Mouse (Mus musculus): ENCODE data around the gene Josd1.

Gene Josd1

DNA sequence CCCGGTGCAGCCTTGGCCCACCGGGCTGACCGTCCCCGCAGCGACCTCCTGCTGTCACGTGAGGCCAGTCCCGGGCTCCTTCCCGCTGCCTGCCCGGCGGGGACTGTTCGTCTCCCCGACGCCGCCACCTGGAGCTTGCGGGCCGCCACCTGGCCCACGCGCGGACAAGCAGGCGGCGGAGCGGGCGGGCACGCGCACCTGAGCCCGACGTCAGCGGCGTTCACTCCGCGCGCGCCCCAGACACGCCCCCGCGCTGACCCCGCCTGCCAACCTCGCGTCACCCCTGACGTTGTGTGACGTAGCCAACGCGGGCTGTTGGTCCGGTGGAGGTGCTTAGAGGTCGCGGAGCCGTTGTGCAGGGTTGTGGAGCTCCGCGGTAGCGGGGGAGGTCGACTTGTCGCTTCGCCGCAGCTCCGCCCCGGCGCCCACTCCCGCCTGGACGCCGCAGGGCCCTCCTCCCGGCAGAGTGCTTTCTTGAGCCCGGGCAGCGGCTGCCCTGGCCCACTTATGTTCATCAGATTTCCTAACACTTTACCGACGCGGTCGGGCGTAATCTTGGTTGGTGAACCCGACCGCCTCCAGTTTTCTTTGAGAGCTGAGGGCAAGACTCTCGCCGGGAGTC is at the start of gene Josd1:
Gene Josd1, minus strand, starts transcription at position 274 of the 622 bp plus-strand sequence.
- peak; percentile 94 for DNase-seq (ENCODE audit: low read depth, low spot score)

DNA sequence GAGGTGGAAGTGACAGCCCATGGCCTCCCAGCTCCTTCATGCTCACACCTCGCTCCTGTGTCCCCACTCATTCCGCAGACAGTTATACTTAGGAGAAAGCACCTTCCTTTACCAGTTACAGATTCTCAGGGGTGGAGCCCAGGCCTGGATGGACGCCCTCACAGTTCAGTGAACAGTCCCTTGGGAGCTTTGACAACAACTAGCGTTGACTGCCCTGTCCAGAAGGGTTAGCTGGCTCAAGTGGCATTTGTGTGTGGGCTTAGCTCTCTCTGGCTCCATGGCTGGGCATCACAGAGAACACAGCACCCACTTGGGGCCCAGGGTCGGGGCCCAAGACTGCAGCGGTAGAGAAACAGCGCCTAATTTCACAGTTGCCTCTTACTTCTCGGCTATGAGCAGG is 46.6 kb upstream of the Josd1 start:
- DNase-seq (ENCODE audit: low read depth, low spot score) = no peak

DNA sequence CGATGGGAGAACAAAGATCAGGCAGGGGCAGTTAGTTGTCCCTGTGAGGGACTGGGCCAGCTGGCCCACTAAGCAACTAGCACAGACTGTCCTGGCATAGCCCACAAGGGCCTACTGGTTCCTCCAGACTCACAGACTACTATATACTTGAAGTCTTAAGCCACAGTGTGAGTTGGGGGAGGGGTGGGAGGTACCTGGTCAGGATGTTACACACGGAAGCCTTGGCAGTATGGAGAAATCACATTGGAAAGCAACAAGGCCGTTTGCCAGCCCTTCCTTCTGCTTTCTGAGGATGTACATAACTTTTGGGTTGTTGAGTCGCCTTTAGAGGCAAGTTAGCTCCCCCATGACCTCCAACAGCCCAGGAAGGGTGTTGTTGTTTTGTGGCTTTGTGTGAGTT is 45.9 kb upstream of the Josd1 start:
- no peak for DNase-seq (ENCODE audit: low read depth, low spot score)

DNA sequence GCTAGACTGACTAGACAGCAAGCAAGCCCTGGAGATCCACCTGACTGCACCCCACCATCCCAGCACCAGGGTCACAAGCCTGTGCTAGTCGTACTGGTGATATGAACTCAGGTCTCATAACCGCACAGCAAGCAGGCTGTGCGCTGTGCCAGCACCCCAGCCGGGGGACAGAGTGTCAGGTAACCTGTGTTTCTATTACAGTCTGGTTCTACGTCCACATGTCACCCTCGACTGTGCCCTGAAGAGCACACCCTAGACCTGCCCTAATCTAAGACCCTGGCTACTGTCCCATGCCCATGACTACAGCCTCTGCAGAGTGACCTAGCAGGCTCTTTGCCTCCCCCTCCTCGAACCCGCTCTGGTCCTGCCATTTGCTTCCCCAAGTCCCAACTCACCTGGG is 45.5 kb upstream of the Josd1 start:
- DNase-seq (ENCODE audit: low read depth, low spot score) = no peak

DNA sequence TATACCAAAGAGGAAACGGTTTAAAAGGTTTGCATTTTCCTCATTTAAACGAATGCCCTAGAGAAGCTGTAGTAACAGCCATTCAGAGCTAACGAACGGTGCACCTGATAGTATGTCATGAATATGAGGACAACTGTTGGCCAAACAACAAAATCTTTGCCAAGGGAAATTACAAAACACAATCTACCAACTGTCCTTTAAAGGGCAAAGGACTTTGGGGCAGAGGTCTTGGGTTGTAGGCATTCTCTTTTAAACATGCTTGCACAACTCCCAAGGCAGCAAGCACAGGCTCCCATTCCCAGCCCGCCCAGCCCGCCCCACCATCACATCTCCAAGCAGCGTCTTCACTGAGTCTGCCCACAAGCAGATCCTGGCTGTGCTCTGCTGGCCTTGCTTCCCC is 43.8 kb upstream of the Josd1 start:
- no peak for DNase-seq (ENCODE audit: low read depth, low spot score)

DNA sequence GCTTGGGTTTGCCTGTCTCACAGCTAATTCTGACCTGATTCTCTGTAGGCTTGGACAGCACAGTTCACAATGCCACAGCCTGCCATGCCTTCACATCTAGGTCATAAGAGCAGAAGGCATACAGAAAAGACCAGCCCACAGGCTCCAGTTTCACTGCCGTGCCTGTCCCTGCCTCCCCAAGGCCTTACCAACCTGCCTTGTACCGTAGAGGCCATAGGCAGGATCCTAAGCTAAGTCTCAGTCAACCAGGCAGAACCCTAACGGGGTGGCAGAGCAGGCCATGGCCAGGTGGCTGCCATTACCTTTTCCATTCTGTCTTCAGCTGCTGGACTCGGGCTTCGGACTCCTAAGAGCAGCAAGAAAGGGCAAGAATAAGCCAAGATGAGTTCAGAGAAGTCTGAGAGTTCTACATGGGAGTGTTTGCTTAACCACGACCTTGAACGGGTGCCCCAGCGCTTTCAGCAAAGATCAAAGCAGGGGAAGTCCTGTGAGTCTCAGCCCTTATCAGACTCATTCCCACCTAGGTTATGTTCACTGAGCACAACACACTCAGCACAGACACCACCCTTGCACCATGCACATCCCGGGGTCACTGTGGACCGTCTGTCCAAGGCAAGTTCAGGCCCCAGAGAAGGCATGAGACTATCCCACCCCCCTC is 41.1 kb upstream of the Josd1 start:
- no peak for DNase-seq (ENCODE audit: low read depth, low spot score)

DNA sequence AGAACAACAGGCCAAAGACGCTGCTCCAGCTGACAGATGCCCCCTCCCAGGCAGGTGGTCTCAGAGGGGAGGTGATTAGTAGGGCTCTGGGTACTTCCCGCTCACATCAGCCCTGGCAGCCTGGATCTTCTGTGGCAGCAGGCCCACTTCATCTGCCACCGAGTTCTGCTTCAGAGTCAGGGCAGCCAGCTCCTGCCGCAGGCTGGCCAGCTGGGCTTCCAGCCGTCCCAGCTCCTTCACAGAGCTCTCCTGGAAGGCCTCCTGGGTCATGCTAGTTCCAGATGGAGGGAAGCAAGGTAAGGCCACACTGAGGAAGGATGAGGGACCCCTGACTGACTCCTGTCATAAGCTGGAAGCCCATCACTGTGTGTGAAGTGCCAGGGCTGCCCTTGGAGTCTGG is 40.6 kb upstream of the Josd1 start:
- no peak for DNase-seq (ENCODE audit: low read depth, low spot score)

DNA sequence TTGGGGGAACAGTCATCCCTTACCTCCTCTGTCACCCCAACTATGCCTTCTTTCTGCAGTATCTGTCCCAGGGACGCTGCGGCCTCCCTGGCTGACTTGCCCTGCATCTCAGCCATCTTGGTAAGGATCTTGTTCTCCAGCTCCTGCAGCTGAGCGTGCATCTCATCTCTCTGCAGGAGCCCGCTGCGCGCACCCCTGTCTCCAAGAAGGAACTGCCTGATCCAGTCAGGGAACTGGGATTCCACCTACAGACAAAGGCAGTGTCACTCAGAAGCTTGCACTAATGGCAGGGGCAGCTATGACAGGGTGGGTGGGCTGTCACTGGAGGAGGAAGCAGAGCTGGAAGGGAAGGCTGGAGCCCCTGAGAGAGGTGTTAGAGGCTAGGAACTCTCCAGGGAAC is 40.1 kb upstream of the Josd1 start:
- no peak for DNase-seq (ENCODE audit: low read depth, low spot score)

DNA sequence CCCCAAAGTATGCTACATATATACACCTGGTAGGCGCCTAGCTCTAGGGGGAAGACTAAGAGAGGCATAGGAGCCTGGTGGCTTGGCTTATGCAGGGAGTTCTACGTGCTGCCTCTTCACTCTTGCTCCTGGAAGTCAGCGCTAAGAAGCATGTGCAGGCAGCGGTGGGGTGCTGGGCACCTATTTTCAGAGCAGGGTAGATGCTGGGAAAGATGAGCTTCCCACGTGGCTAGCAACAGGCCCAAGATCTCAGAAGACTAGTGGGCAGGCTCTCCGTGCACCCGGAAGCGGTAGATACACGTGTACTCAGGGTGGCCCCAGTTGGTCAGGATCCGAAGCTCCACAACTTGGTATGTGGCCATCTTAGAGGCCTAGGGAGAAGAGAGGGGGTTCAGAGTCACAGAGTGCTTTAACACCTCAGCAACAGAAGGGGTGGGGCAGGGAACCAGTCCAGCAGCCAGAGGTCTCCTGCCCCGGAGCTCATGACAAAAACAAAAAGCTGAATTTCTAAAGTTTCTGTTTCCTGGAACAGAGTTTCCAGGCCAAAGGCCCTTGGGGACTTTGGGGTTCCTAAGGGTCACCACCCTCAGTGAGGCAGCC is 37.6 kb upstream of the Josd1 start:
- no peak for DNase-seq (ENCODE audit: low read depth, low spot score)

DNA sequence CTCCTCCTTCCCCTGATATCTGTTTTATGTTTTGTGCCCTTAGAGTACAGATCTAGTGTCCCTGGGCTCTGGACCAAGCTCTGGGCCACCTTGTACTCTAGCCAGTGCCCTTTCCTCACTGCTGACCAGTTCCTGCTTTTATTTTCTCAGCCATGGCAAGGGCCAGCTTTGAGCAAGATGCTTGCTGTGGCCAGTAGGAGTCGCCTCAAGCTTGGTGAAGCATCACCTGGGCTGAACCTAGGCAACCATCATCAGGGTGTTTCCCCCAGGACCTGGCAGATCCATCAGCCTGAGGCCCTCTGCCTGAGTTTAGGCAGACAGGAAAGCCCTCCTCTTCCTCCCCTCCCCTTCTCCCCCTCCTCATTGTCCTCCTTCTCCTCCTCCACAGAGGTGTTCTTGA is 35.7 kb upstream of the Josd1 start:
- peak; percentile 16 for DNase-seq (ENCODE audit: low read depth, low spot score)

DNA sequence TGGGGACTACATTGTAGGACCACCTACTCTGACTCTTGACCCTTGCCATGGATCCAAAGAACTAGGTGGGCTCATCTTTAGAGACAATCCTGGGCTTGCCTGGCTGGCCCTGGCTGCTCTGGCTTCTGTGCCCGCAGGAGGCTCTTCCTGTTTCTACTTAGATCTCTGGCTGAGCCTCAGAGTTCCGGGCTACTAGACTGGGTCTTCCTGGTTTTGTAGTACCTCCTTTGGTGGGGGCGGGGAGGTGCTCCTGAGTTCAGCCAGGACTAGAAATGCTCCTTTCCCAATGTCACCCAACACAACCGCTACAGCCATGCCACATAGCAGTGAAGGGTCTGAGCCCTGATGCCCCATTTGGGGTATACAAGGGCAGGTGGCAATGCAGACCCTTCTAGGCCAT is 33.1 kb upstream of the Josd1 start:
- DNase-seq (ENCODE audit: low read depth, low spot score) = no peak

DNA sequence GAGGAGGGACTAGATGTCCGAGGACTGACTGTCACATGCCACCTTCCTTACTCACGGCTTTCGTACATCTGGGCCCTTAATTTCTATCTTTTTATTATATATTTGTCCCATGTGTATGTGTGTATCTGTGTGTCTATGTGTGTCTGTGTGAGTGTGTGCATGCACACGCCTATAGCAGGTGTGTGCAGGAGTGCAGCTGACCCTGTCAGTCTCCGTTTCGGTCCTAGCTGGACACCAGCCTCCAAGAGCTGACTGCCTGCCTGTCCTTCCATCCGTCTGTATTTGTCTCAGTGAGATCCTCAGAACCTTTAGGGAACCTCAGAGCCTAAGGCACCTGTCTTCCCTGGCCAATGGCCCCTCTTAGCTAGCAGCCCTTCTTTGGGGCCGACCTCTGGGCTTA is 32.5 kb upstream of the Josd1 start:
- DNase-seq (ENCODE audit: low read depth, low spot score) = no peak

DNA sequence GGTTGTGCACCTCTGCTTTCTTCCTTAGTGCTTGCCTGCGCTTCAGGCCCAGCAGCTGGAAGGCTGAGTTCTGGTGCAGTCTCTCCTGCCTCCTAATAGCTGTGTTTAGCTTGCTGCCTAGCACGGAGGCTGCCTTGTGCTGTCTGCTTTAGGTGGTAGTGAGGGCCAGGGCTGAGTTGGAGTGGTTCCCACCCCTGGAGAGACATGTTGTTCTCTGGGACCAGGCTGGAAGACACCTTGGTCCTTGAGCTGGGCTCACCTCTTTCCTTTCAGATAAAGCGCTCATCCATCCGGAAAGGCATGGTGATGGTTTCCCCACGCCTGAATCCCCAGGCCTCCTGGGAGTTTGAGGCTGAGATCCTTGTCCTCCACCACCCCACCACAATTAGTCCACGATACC is 29.0 kb upstream of the Josd1 start:
- no peak for DNase-seq (ENCODE audit: low read depth, low spot score)

DNA sequence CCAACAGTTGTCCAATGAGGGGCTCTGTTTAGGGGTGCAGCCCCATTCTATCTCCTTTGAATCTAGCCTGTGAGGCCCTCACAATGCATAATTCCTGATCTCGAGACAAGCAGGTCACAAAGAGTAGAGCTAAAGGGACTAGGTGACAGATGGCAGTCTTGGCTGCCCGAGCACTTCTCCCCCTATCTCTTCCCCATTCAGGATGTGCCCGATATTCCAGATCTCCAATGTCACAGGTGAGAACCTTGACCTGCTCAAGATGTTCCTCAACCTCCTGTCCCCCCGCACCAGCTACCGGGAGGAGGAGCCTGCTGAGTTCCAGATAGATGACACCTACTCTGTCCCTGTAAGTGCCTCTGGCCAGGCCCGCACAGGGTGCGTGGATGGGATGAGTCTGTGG is 27.9 kb upstream of the Josd1 start:
- no peak for DNase-seq (ENCODE audit: low read depth, low spot score)

DNA sequence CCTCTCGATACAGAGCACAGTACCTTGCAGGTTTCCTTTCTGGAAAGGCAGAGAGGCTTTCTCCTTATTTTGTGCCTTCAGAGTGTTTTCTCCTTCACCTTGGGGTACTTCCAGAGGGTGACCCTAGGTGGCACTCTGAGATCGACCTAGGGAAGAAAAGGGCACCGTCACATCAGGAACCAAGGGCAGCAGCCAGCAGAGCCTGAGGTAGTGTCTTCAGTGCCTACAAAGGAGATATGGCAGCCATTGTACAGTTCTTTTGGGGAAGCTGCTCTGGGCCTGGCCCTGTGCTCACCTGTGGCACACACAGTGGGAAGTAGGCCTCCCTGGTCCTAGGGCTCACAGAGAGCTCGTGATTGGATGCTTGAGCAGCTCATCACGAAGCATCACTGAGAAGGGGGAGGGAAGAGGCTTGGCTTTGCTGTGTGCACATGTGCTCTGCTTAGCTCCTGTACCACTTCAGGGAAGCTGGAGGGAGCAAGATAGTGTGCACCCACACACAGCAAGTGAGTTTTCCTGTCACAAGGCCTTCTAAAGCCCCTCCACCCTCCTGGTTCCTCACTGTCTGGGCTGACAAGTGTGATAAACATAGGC is 20.6 kb upstream of the Josd1 start:
- DNase-seq (ENCODE audit: low read depth, low spot score) = no peak

DNA sequence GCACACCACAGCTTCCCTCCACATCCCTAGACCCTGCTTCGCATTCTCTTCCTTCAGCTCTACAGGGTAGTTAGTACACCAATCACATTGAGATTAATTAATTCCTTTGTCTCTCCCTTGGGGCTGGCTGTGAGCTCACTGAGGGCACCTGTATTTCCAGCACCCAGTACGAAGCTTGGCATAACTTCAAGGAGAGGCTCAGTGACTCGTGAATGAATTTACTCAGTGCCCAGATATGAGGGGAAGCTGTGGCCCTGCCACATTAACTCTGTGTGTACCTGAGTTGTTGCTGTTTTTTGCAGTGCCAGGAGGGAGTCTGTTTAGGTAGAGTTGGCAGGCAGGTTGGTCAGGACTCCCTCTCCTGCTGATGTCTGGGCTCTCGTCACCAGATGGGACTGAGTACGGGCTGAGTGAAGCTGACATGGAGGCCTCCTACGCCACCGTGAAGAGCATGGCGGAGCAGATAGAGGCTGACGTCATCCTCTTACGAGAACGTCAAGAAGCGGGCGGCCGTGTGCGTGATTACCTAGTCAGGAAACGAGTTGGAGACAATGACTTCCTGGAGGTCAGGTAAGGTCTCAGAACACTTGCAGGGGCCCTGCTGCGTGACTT is 19.0 kb upstream of the Josd1 start:
- DNase-seq (ENCODE audit: low read depth, low spot score) = no peak

DNA sequence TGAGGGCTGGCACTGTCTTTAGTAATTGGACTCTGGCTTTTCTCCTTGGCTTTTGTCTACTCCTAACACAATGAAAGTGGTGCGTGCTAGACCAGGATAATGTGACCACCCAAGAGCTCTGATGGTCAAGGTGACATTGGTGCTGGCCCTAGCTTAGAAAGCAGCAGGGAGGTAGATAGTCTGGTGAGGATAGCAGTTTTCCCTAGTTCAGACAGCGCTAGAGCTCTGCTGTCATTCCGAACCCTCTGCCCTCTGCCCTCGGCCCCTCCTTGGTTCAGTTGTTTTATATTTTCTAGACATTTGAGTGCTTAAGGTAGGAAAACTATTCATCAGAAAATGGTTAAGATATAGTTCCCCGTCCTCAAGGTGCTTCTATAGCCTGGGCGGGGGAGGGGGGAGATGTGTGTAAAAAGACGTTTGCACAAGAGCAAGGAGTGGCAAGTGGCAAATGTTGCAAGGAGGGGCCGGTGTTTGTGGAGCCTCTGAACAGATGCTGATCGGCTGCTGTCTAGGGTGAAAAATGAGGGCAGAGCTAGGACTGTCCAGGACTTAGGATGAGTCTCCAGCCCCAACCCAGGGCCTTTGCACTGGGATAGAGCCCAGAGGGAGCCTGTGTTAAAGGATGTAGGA is 10.0 kb upstream of the Josd1 start:
- no peak for DNase-seq (ENCODE audit: low read depth, low spot score)

DNA sequence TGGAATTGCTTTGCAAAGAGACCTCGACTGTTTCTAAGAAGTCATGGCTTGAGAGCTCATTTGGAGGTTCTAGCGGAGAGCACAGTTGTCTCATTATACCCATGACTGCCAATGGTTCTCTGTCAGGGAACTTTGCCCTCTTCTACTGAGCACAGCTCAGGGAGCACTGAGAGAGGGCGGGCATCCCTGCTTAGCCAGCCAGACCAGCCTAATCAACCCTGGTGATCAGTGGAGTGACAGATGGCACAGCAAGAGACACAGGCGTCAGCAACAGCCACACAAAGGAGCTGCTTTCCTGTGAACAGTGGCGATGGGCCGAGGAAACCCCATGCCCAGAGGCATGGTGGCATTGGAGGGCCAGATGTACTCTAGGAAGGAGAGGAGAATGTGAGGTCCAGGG is 9.3 kb upstream of the Josd1 start:
- no peak for DNase-seq (ENCODE audit: low read depth, low spot score)

DNA sequence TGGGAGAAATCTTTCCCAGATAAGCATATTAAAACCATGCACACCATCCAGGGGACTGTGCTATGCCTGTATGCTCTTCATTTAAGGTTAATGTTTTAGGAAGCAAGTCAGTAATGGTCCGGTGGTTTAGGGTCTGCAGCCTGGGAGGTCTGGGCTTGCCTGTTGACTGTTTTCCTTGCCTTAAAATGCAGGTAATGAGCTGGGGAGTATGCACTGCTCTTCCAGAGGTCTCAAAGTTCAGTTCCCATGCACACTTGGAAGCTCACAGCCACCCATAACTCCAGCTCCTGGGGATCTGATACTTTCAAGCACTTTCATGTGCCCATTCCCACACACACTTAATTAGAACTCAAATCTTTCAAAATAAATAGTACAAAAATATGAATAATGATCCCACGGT is 8.8 kb upstream of the Josd1 start:
- DNase-seq (ENCODE audit: low read depth, low spot score) = no peak

DNA sequence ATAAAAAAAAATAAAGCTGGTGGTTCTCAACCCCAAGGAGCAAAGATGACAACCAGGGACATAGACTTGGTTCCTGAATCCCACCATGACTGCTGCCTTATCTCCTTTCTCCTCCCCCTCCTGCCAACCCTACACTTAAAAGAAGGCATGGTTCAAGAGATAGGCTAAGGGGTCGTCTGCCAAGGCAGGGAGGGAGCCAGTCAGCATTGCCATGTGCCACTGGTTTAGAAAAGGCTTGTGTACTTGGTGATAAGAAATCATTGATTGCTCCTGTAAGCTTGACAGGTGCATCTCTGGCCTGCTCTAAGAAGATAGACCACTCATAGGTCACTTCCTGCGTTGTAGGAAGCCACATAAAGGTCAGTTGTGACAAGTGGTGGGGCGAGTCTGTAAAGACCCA is 7.8 kb upstream of the Josd1 start:
- DNase-seq (ENCODE audit: low read depth, low spot score) = no peak

DNA sequence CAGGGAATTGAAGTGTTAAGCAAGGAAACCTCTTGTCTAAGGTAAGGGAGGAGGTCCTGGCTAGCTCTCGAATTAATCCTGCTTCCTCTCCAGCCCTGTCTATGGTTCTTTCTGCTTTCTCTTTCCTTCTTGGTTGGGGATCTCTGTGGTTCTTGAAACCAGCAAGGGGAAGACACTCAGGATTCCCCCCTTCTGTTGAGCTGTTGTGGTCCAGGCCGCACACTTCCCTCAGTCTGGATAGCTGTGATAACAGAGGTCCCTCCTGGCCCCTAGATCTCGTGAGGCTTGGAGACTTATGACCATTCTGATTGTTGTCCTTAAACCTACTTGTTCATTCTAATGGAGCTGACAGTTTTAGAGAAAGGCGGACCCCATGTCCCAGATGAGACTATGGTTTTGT is 6.8 kb upstream of the Josd1 start:
- no peak for DNase-seq (ENCODE audit: low read depth, low spot score)

DNA sequence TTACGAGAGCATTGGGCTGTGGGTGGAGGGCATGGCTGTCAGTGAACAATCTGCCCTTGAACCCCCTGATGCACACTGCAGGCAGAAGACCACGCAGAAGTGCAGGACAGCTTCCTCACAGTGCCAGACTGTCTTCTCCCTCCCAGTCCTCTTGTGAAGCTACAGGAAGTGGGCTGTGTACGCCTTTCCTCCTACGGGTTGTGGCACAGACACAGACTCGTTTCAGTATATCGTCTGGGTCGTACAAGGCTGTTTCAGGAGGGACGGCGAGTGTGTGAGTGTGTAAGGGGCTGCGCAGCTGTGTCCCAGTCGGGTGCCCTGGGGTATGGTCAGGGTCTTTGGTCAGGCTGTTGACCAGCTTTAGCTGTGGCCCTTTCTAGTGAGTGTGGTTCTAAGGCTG is 6.0 kb upstream of the Josd1 start:
- DNase-seq (ENCODE audit: low read depth, low spot score) = no peak

Measured in retina, postnatal 7 days (tissue).